Mouse (Mus musculus): ENCODE data around the gene Tsc22d3.
A peak's percentile ranks its signal among the peaks of the same experiment; 100 is the strongest.
"Not testable (repeated sequence)": the region's sequence is repeated elsewhere in the genome, so short reads cannot be mapped to it uniquely, and the experiment has no call there.

The Tsc22d3 gene

GRCm38 (mm10) chrX:140529074-140529561, 71.3 kb downstream of the Tsc22d3 start:
- DNase-seq (ENCODE audit: low spot score in 2 of 2) = peak in 1 of 2 experiments; percentile 57

GRCm38 (mm10) chrX:140527231-140527630, 73.2 kb downstream of the Tsc22d3 start:
- no peak for DNase-seq (ENCODE audit: low spot score in 2 of 2)

- DNase-seq (ENCODE audit: low spot score in 2 of 2) = no peak
These were observed 74.2 kb downstream of the Tsc22d3 start for GRCm38 (mm10) chrX:140526253-140526618.

- no peak for DNase-seq (ENCODE audit: low spot score in 2 of 2)
These were observed 74.7 kb downstream of the Tsc22d3 start for GRCm38 (mm10) chrX:140525604-140526252.

GRCm38 (mm10) chrX:140524231-140524630, 76.2 kb downstream of the Tsc22d3 start:
- no peak for DNase-seq (ENCODE audit: low spot score in 2 of 2)

GRCm38 (mm10) chrX:140522071-140522765, 78.2 kb downstream of the Tsc22d3 start:
- no peak for DNase-seq (ENCODE audit: low spot score in 2 of 2)

- peak; percentile 83 to 94 for DNase-seq (ENCODE audit: low spot score in 2 of 2)
These were observed 80.0 kb downstream of the Tsc22d3 start for GRCm38 (mm10) chrX:140520146-140521102.

- DNase-seq (ENCODE audit: low spot score in 2 of 2) = no peak
These were observed 82.1 kb downstream of the Tsc22d3 start for GRCm38 (mm10) chrX:140518351-140518750.

GRCm38 (mm10) chrX:140513379-140513778, 87.1 kb downstream of the Tsc22d3 start:
- DNase-seq (ENCODE audit: low spot score in 2 of 2) = peak in 1 of 2 experiments; percentile 49

- DNase-seq (ENCODE audit: low spot score in 2 of 2) = no peak
These were observed 88.5 kb downstream of the Tsc22d3 start for GRCm38 (mm10) chrX:140511687-140512651.

GRCm38 (mm10) chrX:140510696-140511429, 89.6 kb downstream of the Tsc22d3 start:
- DNase-seq (ENCODE audit: low spot score in 2 of 2) = peak in 1 of 2 experiments; percentile 84

GRCm38 (mm10) chrX:140509817-140510216, 90.6 kb downstream of the Tsc22d3 start:
- DNase-seq (ENCODE audit: low spot score in 2 of 2) = no peak

GRCm38 (mm10) chrX:140508791-140509190, 91.7 kb downstream of the Tsc22d3 start:
- DNase-seq (ENCODE audit: low spot score in 2 of 2) = not testable (repeated sequence)

GRCm38 (mm10) chrX:140507377-140507776, 93.1 kb downstream of the Tsc22d3 start:
- no peak for DNase-seq (ENCODE audit: low spot score in 2 of 2)

- DNase-seq (ENCODE audit: low spot score in 2 of 2) = no peak
These were observed 93.9 kb downstream of the Tsc22d3 start for GRCm38 (mm10) chrX:140506436-140507180.

- DNase-seq (ENCODE audit: low spot score in 2 of 2) = peak in 1 of 2 experiments; percentile 79
These were observed 94.8 kb downstream of the Tsc22d3 start for GRCm38 (mm10) chrX:140505497-140506238.

GRCm38 (mm10) chrX:140503905-140504304, 96.6 kb downstream of the Tsc22d3 start:
- DNase-seq (ENCODE audit: low spot score in 2 of 2) = peak in 1 of 2 experiments; percentile 63
